Mouse (Mus musculus) Muller cell, postnatal 12 days (primary cell): ENCODE data around the gene Slc29a4.

Source experiments
- DNase-seq: peaks from one replicate; pipeline ENCODE4 v3.0.0-alpha.2; 2015; ENCODE audit errors: inconsistent ontology term

Gene Slc29a4

GRCm38 (mm10) chr5:142696258-142696657 lies 3.9 kb downstream of the Slc29a4 start:
- no peak for DNase-seq

- DNase-seq: no peak
These were observed 4.6 kb downstream of the Slc29a4 start for GRCm38 (mm10) chr5:142696865-142697264.

- no peak for DNase-seq
These were observed 5.4 kb downstream of the Slc29a4 start for GRCm38 (mm10) chr5:142697742-142698141.

GRCm38 (mm10) chr5:142700842-142701589 lies 8.7 kb downstream of the Slc29a4 start:
- DNase-seq: no peak

GRCm38 (mm10) chr5:142701651-142702510 lies 9.6 kb downstream of the Slc29a4 start:
- DNase-seq: peak; percentile 73

- no peak for DNase-seq
These were observed 10.3 kb downstream of the Slc29a4 start for GRCm38 (mm10) chr5:142702511-142703138.

GRCm38 (mm10) chr5:142703569-142703968 lies 11.3 kb downstream of the Slc29a4 start:
- DNase-seq: peak; percentile 36

- no peak for DNase-seq
These were observed 15.4 kb downstream of the Slc29a4 start for GRCm38 (mm10) chr5:142707709-142708108.

- DNase-seq: no peak
These were observed 17.1 kb downstream of the Slc29a4 start for GRCm38 (mm10) chr5:142709436-142709835.

GRCm38 (mm10) chr5:142712373-142712772 lies 20.1 kb downstream of the Slc29a4 start:
- no peak for DNase-seq

GRCm38 (mm10) chr5:142713966-142714365 lies 21.7 kb downstream of the Slc29a4 start:
- DNase-seq: no peak

GRCm38 (mm10) chr5:142715059-142715458 lies 22.7 kb downstream of the Slc29a4 start:
- no peak for DNase-seq

GRCm38 (mm10) chr5:142716056-142716455 lies 23.7 kb downstream of the Slc29a4 start:
- no peak for DNase-seq

- peak; percentile 60 for DNase-seq
These were observed 25.7 kb downstream of the Slc29a4 start for GRCm38 (mm10) chr5:142718037-142718436.

- DNase-seq: no peak
These were observed 26.2 kb downstream of the Slc29a4 start for GRCm38 (mm10) chr5:142718486-142718885.

GRCm38 (mm10) chr5:142719897-142720296 lies 27.6 kb downstream of the Slc29a4 start:
- DNase-seq: no peak

- peak; percentile 44 for DNase-seq
These were observed 31.3 kb downstream of the Slc29a4 start for GRCm38 (mm10) chr5:142723520-142724133.

GRCm38 (mm10) chr5:142724265-142724664 lies 32.0 kb downstream of the Slc29a4 start:
- no peak for DNase-seq

- no peak for DNase-seq
These were observed 34.4 kb downstream of the Slc29a4 start for GRCm38 (mm10) chr5:142726748-142727147.

GRCm38 (mm10) chr5:142728301-142728700 lies 36.0 kb downstream of the Slc29a4 start:
- DNase-seq: no peak

- DNase-seq: no peak
These were observed 38.0 kb downstream of the Slc29a4 start for GRCm38 (mm10) chr5:142730295-142730694.

GRCm38 (mm10) chr5:142731916-142732315 lies 39.6 kb downstream of the Slc29a4 start:
- DNase-seq: no peak
